Mouse (Mus musculus) spleen, adult 2 months (tissue): ENCODE data around the gene Kcnj5.

ENCODE experiments used
- CTCF ChIP-seq: fragments of 200-500 bp; IDR thresholded peaks from 2 replicates; pipeline ENCODE4 v1.5.1; 2011; ENCODE audit warnings: mild to moderate bottlenecking, inconsistent platforms; ENCODE audit not compliant: insufficient read depth, insufficient read length, insufficient replicate concordance; ENCODE audit errors: extremely low read depth
- POLR2A ChIP-seq: fragments of 200-500 bp; IDR thresholded peaks from 2 replicates; pipeline ENCODE4 v1.6.1; 2011; ENCODE audit warnings: low read depth, low read length, inconsistent platforms

DNA sequence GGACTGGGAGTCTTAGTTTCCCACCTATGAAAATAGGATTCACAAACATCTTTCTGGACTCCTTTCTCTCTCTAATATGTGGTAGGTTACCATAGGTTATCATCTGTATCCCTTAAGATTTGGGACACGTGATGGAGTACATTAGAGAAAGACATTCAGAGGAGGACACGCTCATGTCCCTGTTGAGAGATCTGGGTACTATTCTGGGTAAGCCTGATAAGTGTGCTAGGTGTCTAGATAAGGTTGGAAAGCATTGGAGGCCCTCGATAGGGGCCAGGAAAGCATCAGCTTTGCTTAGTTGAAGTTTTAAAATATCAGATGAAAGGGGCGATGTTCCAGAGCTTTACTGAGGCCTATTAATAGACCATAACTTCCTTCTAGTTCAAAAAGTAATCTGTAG is 15.4 kb downstream of the Kcnj5 start:
- TF ChIP-seq CTCF = no peak
- TF ChIP-seq POLR2A = no peak
